Mouse (Mus musculus): ENCODE results near the gene Rnase2b.
"Not testable (repeated sequence)": the region's sequence is repeated elsewhere in the genome, so short reads cannot be mapped to it uniquely, and the experiment has no call there.

Rnase2b gene

DNA sequence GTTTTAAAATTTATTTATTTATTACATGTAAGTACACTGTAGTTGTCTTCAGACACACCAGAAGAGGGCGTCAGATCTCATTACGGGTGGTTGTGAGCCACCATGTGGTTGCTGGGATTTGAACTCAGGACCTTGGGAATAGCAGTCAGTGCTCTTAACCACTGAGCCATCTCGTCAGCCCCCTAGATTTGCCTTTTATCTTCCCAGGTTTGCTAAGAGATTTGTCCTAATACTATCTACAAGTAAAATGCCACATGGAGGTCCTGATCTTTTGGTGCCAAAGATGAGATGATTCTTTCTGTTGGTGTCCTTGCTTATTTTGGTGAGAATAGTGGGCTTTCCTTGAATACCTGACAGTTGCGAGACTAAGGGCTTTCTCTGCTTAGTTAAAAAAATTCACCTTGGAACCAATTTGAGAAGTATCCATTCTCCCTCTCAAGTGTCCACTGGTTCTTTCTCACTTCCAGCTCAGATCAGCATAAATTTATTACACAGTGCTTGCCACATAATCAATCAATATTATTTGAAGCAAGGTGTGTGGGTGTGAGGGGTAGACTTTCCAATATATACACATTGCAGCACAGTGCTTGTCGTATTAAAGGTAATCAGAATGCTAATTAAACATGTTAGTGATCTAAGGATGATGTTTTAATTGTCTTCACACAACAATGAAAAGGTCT lies 5.9 kb upstream of the Rnase2b start:
- no peak for DNase-seq

DNA sequence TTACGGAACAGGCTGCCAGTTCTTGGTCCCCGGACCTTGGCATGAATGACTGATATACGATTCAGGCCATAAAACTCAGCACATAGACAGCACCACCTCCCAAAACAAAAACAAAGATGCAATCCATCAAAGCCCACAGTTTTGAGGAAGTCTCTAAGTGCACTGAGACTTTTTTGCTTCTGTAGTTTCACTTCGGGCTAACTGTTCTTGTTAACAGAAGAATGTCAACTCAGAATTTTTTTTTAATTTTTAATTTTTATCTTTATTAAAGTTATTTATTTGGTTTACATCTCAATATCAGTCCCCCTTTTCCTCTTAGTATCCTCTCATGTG lies 5.4 kb upstream of the Rnase2b start:
- no peak for DNase-seq

DNA sequence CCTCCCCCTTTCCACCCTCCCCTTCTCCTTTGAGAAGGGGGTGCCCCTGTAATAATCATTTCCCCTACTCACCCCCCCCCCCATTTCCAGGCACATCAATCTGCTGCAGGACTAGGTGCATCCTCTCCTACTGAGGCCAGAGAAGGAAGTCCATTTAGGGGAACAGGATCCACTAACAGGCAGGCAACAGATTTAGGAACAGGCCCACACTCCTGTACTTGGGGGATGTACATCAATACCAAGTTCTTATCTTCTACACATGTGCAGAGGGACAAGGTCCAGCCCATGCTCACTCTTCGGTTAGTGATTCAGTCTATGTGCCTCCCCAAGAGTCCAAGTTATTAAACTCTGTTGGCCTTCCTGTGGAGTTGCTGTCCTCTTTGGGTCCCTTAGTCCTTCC lies 5.0 kb upstream of the Rnase2b start:
- DNase-seq: no peak

DNA sequence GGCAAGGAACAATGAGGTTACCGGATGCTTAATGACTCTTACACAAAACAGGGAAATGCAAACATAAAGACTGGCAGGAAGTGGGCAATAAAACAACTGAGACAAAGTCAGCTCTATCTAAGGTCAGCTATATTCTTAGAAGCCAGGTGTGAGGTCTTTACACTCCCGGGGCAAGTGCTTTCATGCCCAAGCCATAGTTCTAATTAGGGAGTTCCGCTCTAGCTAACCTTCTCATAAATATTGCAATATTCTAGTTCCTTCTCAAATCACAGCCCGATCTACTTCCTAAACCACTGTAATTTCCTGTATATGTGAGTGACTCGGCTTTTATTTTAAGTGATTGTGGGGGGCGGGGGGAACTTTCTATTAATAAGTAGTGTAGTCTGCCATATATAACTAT lies 1.3 kb downstream of the Rnase2b start:
- not testable (repeated sequence) for DNase-seq

DNA sequence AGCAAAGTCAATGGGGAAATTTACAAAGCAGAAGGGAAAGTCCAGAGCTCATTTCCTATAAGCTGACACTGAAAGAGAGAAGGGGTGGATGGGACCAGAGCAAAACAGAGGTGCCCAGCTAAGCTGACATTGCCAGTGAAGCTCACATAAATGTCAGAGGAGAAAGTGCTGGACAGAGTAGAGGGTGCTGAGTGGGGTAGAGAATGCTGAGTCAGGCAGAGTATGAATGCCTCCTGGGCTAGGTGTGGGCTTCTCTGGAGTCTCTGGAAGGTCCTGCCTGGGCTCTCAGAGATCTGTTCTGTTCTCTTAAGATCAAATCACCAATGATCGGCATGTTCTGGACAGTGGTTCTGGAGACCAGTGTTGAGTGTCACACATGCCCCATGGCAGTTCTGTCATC lies 3.4 kb downstream of the Rnase2b start:
- DNase-seq: no peak

GRCm38 (mm10) chr14:51166068-51166467 lies 4.0 kb downstream of the Rnase2b start:
- no peak for DNase-seq

DNA sequence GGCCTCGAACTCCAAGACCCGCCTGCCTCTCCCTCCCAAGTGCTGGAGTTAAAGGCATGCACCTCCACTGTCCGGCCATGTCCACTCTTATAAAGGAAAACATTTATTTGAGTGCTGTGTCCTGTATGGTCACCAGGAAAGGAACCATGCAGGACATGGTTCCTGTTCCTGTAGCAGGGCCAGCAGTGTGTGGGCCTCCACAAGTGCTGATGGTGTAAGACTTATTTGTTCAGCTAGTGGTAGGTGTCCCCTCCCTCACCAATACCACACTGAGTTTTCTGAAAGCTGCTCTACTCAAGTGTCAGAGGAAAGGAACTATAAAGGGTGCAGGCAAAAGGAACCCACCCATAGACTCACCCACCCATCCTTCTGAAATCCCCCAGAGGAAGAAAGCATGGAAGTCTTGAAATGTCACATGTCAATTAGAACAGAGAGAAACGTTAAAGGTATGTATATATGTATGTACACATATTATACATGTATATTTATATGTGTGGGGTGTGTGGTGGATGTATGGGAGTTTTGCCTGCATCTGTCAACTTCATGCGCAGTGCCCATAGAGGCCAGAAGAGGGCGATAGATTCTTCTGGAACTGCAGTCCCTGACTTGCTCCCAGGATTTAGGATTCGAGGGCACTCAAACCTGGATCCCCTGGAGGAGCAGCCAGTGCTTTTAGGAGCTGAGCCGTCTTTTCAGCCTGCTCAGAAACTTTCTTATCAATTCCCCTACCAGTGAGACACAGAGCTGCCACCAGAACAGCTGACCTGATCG lies 10.2 kb downstream of the Rnase2b start:
- peak; percentile 65 for DNase-seq

DNA sequence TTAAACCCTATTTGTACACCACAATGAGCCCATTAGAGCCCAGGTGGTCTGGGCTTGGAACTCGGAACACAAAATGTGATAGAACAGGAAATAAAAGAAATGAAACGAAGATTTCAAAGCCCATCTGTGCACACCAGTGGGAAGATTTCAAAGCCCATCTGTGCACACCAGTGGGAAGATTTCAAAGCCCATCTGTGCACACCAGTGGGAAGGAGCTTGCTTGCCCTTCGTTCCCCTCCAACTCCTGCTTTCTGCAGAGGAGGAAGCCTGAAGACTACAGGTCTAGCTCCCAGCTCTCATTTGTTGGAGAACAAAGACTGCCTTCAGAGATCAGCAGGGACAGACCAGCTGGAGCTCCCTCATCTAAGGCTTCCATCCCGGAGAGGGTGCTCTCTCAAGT lies 10.9 kb downstream of the Rnase2b start:
- not testable (repeated sequence) for DNase-seq

DNA sequence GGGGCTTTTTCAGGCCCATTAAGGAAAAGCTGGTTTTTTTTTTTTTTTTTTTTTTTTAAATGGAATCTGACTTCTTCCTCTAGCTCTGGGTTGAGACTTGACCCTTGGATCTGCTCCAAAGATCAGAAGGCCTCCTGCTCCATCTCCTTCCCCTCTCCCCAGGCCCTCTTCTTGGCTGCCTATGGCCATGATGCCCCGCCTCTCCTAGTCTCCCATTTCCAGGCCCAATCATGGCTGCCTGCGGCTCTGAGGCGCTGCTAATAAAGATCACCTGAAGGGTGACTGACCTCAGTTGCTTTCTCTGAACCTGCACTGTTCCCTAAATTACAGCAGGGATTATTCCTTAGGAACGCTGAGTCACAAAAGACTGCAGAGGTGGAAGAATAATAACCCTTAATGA lies 11.8 kb downstream of the Rnase2b start:
- no peak for DNase-seq

GRCm38 (mm10) chr14:51181051-51181450 lies 19.0 kb downstream of the Rnase2b start:
- not testable (repeated sequence) for DNase-seq

GRCm38 (mm10) chr14:51195681-51196080 lies 33.6 kb downstream of the Rnase2b start:
- no peak for DNase-seq

GRCm38 (mm10) chr14:51199098-51200023 lies 37.3 kb downstream of the Rnase2b start, which contains the start of gene Ang2:
Gene Ang2 (minus strand): TSS chr14:51199148.
- no peak for DNase-seq

DNA sequence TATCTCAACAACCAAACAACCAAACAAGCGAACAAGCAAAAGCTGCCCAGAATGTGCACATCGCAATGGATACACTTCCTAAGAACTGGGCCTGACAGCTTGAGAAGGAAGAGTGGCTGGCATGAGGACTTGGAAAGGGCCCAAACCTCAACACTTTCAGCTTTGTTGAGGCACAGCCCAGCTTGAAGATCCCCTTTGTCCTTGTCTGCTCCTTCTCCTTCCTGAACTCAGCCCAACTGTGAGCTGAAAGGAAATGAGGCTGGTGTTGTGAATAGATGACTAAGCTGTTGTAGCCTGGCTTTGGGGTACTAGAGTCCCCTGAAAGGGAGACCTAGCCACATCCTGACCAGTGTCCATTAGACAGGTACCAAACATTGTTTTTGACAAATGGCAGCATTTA lies 38.0 kb downstream of the Rnase2b start:
- no peak for DNase-seq

GRCm38 (mm10) chr14:51200466-51200865 lies 38.4 kb downstream of the Rnase2b start:
- no peak for DNase-seq

GRCm38 (mm10) chr14:51203115-51203514 lies 41.1 kb downstream of the Rnase2b start, which contains the start of gene Ear14:
Gene Ear14 (plus strand): TSS chr14:51203391.
- no peak for DNase-seq
